Mouse (Mus musculus) hindbrain, postnatal 0 days (tissue): ENCODE results near the gene Ccdc106. TPM values are rescaled to one million over a fixed set of nuclear protein-coding genes. Genes with fewer than 3 reads are reported as not detected.
"Not testable (repeated sequence)": the region's sequence is repeated elsewhere in the genome, so short reads cannot be mapped to it uniquely, and the experiment has no call there.

Experiments
- ATAC-seq: fragments of 200-750 bp; cut with Nextera tagmentation; 2 replicates; pipeline ENCODE4 v1.8.0; 2017; ENCODE audit warnings: mild to moderate bottlenecking, moderate TSS enrichment, moderate library complexity
- DNase-seq: peaks from one replicate; pipeline ENCODE4 v3.0.0-alpha.2; 2015; ENCODE audit warnings: low spot score
- H3K27ac ChIP-seq: fragments of 300-500 bp; sonication (generic); 2 replicates; pipeline ENCODE4 v1.5.1; 2014; ENCODE audit warnings: mild to moderate bottlenecking
- H3K27me3 ChIP-seq: fragments of 300-500 bp; sonication (generic); 2 replicates; pipeline ENCODE4 v1.6.1; 2014; ENCODE audit warnings: low read length, mixed read lengths; ENCODE audit not compliant: insufficient read depth
- H3K36me3 ChIP-seq: fragments of 300-500 bp; sonication (generic); 2 replicates; pipeline ENCODE4 v1.6.1; 2014; ENCODE audit warnings: low read length, mixed read lengths; ENCODE audit not compliant: insufficient read depth
- H3K4me1 ChIP-seq: fragments of 300-500 bp; sonication (generic); 2 replicates; pipeline ENCODE4 v1.6.1; 2014; ENCODE audit warnings: antibody characterized with exemption, low read length, mixed read lengths; ENCODE audit not compliant: insufficient read depth
- H3K4me2 ChIP-seq: fragments of 300-500 bp; sonication (generic); 2 replicates; pipeline ENCODE4 v1.6.1; 2014; ENCODE audit warnings: low read depth, mild to moderate bottlenecking, low read length, moderate library complexity, mixed read lengths
- H3K4me3 ChIP-seq: fragments of 300-500 bp; sonication (generic); 2 replicates; pipeline ENCODE4 v1.5.1; 2014; ENCODE audit warnings: low read length
- H3K9ac ChIP-seq: fragments of 300-500 bp; sonication (generic); replicated peaks from 2 replicates; pipeline ENCODE4 v1.6.1; 2014; ENCODE audit warnings: mild to moderate bottlenecking, low read length, moderate library complexity, mixed read lengths
- H3K9me3 ChIP-seq: fragments of 300-500 bp; sonication (generic); 2 replicates; pipeline ENCODE4 v1.6.1; 2016; ENCODE audit warnings: low read length, mixed read lengths
- CTCF ChIP-seq: IDR thresholded peaks from 2 replicates; pipeline ENCODE4 v1.5.1; 2016; ENCODE audit warnings: antibody characterized with exemption, control low read depth, low read depth
- WGBS: fragments of 180-500 bp; shearing (Covaris S2); extraction: QIAGEN DNeasy Blood & Tissue Kit; methylation state at CpG from one replicate; pipeline ENCODE4 v1.1.7; 2014; 5-methylcytosine and 5-hydroxymethylcytosine counted together
- polyA plus RNA-seq: library from polyadenylated mRNA; unstranded; fragments of >200 nt; fragmentation: Nextera tagmentation; extraction: Ambion mirVana; gene quantifications from 2 replicates; pipeline ENCODE4 v1.2.1, GENCODE M21; 2015
- total RNA-seq: library from RNA; depleted of rRNA; stranded (reverse); fragments of >200 nt; gene quantifications from 2 replicates; pipeline ENCODE4 v1.2.3, GENCODE M21; 2014

Ccdc106 gene
- total and polyA plus RNA-seq, 2 experiments from 2014 or later, result 61.6 to 76.5 TPM

GRCm38 (mm10) chr7:5062360-5063001 is 42.1 kb downstream of the Ccdc106 start:
- 2% methylated on average over 49 of the region's 51 CpGs for WGBS
- DNase-seq (peak; percentile 89), ATAC-seq (peak; percentile 58)
- peak overlapping the region; percentile 93 for H3K4me2 ChIP-seq
- no peaks in the 10 kb centered on the region for H3K27me3 ChIP-seq
- H3K9me3 ChIP-seq, result no peaks in the 10 kb centered on the region
- peak overlapping the region; percentile 99 for H3K27ac ChIP-seq
- peaks cover 24% of the 10 kb centered on the region for H3K4me1 ChIP-seq
- H3K36me3 ChIP-seq, result peaks cover 4% of the 10 kb centered on the region; the same call in 1 of the 2 replicates
- H3K9ac ChIP-seq, result peak overlapping the region; percentile 79
- TF ChIP-seq CTCF, result no peak
- H3K4me3 ChIP-seq, result peak overlapping the region; percentile 70

GRCm38 (mm10) chr7:5064886-5065285 is 44.5 kb downstream of the Ccdc106 start:
- peaks cover 22% of the 10 kb centered on the region; the same call in 1 of the 2 replicates for H3K36me3 ChIP-seq
- no peaks in the 10 kb centered on the region for H3K9me3 ChIP-seq
- H3K4me1 ChIP-seq, result peaks cover 16% of the 10 kb centered on the region
- H3K9ac ChIP-seq, result no peak overlapping the region
- TF ChIP-seq CTCF, result no peak
- WGBS, result 95% methylated on average over 6 of the region's 6 CpGs
- no peak overlapping the region for H3K4me3 ChIP-seq
- DNase-seq (no peak), ATAC-seq (no peak)
- no peak overlapping the region for H3K4me2 ChIP-seq
- no peak overlapping the region for H3K27ac ChIP-seq
- no peaks in the 10 kb centered on the region for H3K27me3 ChIP-seq

DNA sequence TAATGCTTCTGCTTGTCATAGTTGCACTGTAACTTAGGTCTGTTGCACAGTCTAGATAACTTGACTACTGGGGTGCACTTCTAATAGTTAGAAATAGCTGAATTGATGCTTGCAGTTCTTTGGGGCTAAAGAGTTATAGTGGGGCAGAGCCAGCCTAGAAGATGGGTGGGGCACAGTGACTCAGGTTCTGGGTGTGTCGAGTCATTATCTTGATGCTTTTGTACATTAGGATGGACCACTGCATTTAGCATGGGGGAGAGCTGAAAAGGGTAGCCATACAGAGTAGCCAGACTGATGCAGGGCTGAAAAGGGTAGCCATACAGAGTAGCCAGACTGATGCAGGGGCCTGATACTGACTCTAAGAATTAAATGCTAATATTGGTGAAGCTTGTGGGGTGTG is 53.2 kb downstream of the Ccdc106 start:
- WGBS, result 92% methylated on average over 1 of the region's 1 CpGs
- Histone ChIP-seq H3K9me3 (no peaks in the 10 kb centered on the region), H3K4me3 (no peak overlapping the region), H3K4me2 (no peak overlapping the region), H3K27ac (no peak overlapping the region), H3K4me1 (no peaks in the 10 kb centered on the region), H3K36me3 (peaks cover 73% of the 10 kb centered on the region), H3K9ac (no peak overlapping the region), H3K27me3 (no peaks in the 10 kb centered on the region)
- DNase-seq (no peak), ATAC-seq (no peak)
- TF ChIP-seq CTCF, result no peak

DNA sequence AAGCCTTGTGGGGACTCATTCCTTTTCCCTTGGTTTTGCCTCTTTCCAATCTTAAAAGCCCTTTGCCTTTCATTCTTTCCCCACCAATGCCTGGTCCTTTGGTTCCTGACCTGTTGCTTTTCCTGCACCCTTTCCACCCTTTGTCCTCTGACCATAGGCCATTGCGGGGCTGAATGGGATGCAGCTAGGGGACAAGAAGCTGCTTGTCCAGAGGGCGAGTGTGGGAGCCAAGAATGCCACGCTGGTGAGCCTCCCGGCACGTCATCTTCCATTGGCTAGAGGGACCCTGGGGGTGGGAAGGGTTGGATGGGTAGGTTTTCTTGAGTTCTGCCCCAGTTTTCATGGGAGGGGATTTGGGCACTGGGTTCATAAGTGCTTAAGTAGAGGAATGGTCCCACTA is 54.6 kb downstream of the Ccdc106 start:
- H3K36me3 ChIP-seq, result peaks cover 61% of the 10 kb centered on the region
- H3K4me1 ChIP-seq, result no peaks in the 10 kb centered on the region
- H3K4me2 ChIP-seq, result no peak overlapping the region
- TF ChIP-seq CTCF, result no peak
- H3K9ac ChIP-seq, result no peak overlapping the region
- H3K27ac ChIP-seq, result no peak overlapping the region
- no peak overlapping the region for H3K4me3 ChIP-seq
- H3K27me3 ChIP-seq, result no peaks in the 10 kb centered on the region
- ATAC-seq, result no peak
- no peak for DNase-seq
- no peaks in the 10 kb centered on the region for H3K9me3 ChIP-seq
- WGBS, result 83% methylated on average over 5 of the region's 5 CpGs

DNA sequence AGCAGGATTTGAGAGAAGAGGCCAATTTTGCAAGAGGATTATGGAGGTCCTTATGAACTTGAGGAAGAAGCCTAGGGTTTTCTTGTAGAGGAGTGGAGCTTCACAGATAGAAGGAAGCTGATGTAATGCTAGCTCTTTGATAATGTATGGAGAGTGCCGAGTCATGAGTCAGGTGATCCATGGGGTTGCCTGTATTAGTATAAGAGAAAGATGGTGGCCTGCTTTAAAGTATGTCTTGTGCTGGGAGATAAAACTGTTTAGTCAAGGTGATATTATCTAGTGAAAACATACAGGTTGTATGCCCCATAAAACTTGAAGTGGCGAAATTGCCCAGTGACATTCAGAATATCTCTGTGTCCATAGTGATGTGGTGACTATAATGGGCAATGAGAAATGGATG is 56.6 kb downstream of the Ccdc106 start:
- Histone ChIP-seq H3K27me3 (no peaks in the 10 kb centered on the region), H3K36me3 (peaks cover 43% of the 10 kb centered on the region), H3K9ac (no peak overlapping the region), H3K27ac (no peak overlapping the region), H3K4me3 (no peak overlapping the region), H3K4me1 (peaks cover 10% of the 10 kb centered on the region), H3K9me3 (no peaks in the 10 kb centered on the region), H3K4me2 (no peak overlapping the region)
- WGBS, result 86% methylated on average over 2 of the region's 2 CpGs
- DNase-seq (no peak), ATAC-seq (no peak)
- no peak for TF ChIP-seq CTCF

- peak overlapping the region; percentile 85 for H3K4me3 ChIP-seq
- H3K4me2 ChIP-seq, result peak overlapping the region; percentile 71
- H3K9me3 ChIP-seq, H3K27me3 ChIP-seq, DNase-seq: not testable (repeated sequence)
- H3K9ac ChIP-seq, result peak overlapping the region; percentile 94; the same call in 1 of the 2 replicates
- WGBS, result 46% methylated on average over 9 of the region's 13 CpGs
- H3K4me1 ChIP-seq, result peaks cover 11% of the 10 kb centered on the region
- peak; percentile 11 for ATAC-seq
- peaks cover 22% of the 10 kb centered on the region; the same call in 1 of the 2 replicates for H3K36me3 ChIP-seq
- H3K27ac ChIP-seq, result peak overlapping the region; percentile 94
Measured at GRCm38 (mm10) chr7:5079365-5080009, 59.1 kb downstream of the Ccdc106 start.
